Mouse (Mus musculus) embryonic facial prominence, embryonic 12.5 days (tissue): Measurements from ENCODE around the gene Plvap. TPM values are rescaled to one million over a fixed set of nuclear protein-coding genes. Genes with fewer than 3 reads are reported as not detected.
A peak's percentile ranks its signal among the peaks of the same experiment; 100 is the strongest.

ENCODE experiments used
- ATAC-seq: fragments of 200-750 bp; cut with Nextera tagmentation; 2 replicates; pipeline ENCODE4 v1.8.0; 2017; ENCODE audit not compliant: insufficient number of reproducible peaks, insufficient read depth, low FRiP score, low TSS enrichment
- H3K27ac ChIP-seq: fragments of 300-500 bp; sonication (generic); 2 replicates; pipeline ENCODE4 v1.5.1; 2016; ENCODE audit warnings: mild to moderate bottlenecking
- H3K27me3 ChIP-seq: fragments of 300-500 bp; sonication (generic); 2 replicates; pipeline ENCODE4 v1.6.1; 2016; ENCODE audit warnings: mild to moderate bottlenecking, moderate library complexity
- H3K36me3 ChIP-seq: fragments of 300-500 bp; sonication (generic); 2 replicates; pipeline ENCODE4 v1.6.1; 2016; ENCODE audit warnings: mild to moderate bottlenecking
- H3K4me1 ChIP-seq: fragments of 300-500 bp; sonication (generic); 2 replicates; pipeline ENCODE4 v1.6.1; 2016
- H3K4me2 ChIP-seq: fragments of 300-500 bp; sonication (generic); replicated peaks from 2 replicates; pipeline ENCODE4 v1.6.1; 2016; ENCODE audit warnings: mild to moderate bottlenecking, moderate library complexity
- H3K4me3 ChIP-seq: fragments of 300-500 bp; sonication (generic); 2 replicates; pipeline ENCODE4 v1.5.1; 2016; ENCODE audit warnings: mild to moderate bottlenecking
- H3K9ac ChIP-seq: fragments of 300-500 bp; sonication (generic); 2 replicates; pipeline ENCODE4 v1.6.1; 2016; ENCODE audit warnings: mild to moderate bottlenecking, moderate library complexity
- H3K9me3 ChIP-seq: fragments of 300-500 bp; sonication (generic); 2 replicates; pipeline ENCODE4 v1.6.1; 2016; ENCODE audit warnings: mild to moderate bottlenecking, moderate library complexity
- WGBS: fragments of 180-500 bp; shearing (Covaris S2); methylation state at CpG from one replicate; pipeline ENCODE4 v1.1.7; 2016; 5-methylcytosine and 5-hydroxymethylcytosine counted together
- polyA plus RNA-seq: library from polyadenylated mRNA; unstranded; fragments of >200 nt; fragmentation: Nextera tagmentation; extraction: Ambion mirVana; gene quantifications from 2 replicates; pipeline ENCODE4 v1.2.1, GENCODE M21; 2016

Gene Plvap
- polyA plus RNA-seq, 1 experiment from 2014 or later = 62.2 TPM

DNA sequence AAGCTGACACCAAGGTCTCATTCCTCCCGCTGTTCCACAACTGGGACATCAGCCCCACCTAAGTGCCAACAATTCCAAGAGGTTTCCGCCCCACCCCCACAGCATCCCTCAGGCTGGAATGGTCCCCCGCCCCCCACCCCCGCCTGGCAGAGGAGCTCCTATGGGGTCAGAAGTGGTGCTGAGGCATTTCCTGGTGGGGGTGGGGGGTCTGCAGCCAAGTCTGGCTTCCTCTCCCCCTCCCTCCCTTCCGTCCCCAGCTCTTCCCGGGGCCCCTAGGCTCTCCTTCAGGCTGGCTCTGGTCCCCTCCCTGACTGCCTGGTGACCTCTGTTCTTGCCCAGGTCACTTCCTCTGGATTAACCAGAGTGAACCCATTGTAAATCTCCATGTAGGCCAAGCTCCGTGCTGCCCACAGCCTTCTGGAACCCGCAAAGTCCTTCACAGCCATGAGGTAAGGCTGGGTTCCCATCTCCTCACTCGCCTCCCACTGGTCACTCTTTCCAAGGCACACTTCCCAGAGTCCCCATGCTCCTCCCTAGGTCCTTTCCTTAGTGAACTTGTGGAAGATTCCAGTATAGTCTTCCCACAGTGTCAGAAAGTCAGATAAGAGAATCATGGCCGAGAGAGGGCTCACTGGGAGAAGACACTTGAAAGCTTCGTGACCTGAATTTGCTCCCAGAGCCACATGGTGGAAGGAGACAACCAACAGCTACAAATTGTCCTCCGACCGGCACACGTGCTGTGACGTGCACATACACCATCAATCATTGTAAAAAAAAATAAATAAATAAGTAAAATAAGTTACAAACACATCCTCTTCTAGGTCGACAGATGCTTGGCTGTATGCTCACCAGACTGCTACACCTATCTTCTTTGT lies 12.5 kb downstream of the Plvap start:
- Histone ChIP-seq H3K27ac (no peak overlapping the region), H3K9ac (no peak overlapping the region), H3K36me3 (peaks cover 2% of the 10 kb centered on the region; the same call in 1 of the 2 replicates), H3K4me2 (peak overlapping the region; percentile 27; the same call in 1 of the 2 replicates), H3K9me3 (no peaks in the 10 kb centered on the region), H3K4me1 (peaks cover 26% of the 10 kb centered on the region), H3K27me3 (no peaks in the 10 kb centered on the region), H3K4me3 (no peak overlapping the region)
- ATAC-seq = no peak
- 30% methylated on average over 16 of the region's 16 CpGs for WGBS

DNA sequence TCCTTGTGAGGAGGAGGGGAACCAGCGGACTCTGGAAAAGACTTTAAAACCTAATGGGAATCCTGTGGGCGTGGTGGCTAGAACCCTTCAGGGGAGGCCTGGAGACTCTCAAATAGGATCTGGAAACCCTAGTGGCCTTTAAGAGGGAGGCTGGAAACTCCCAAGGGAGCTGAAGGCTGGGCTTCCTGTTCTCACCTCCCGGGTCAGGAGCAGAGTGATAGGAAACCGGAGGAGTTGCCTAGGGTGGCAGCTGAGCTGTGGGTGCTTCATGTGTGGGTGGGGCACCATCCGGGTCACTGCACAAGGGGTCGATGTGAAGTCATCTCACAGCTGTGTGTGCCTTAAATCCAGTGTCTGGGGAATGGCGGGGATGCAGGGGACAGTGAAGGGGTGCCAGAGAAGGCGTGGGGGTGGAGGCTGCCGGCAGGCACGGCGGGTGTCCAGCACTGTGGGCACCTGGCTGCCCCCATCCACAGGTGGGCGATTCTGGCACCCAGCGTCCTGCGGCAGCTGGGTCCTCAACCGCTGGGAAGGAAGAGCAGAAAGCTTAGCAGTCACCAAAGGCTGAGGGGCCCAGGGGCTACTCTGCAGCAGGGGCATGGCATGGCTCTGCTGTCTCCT lies 13.6 kb downstream of the Plvap start:
- Histone ChIP-seq H3K9me3 (no peaks in the 10 kb centered on the region), H3K27ac (0 out of 2 replicates have a peak overlapping the region, but pooled peaks have one; percentile 32), H3K4me2 (peak overlapping the region; percentile 7; the same call in 1 of the 2 replicates), H3K4me3 (no peak overlapping the region), H3K27me3 (no peaks in the 10 kb centered on the region), H3K36me3 (peaks cover 7% of the 10 kb centered on the region; the same call in 1 of the 2 replicates), H3K4me1 (peaks cover 26% of the 10 kb centered on the region), H3K9ac (no peak overlapping the region)
- WGBS = 22% methylated on average over 15 of the region's 15 CpGs
- no peak for ATAC-seq

DNA sequence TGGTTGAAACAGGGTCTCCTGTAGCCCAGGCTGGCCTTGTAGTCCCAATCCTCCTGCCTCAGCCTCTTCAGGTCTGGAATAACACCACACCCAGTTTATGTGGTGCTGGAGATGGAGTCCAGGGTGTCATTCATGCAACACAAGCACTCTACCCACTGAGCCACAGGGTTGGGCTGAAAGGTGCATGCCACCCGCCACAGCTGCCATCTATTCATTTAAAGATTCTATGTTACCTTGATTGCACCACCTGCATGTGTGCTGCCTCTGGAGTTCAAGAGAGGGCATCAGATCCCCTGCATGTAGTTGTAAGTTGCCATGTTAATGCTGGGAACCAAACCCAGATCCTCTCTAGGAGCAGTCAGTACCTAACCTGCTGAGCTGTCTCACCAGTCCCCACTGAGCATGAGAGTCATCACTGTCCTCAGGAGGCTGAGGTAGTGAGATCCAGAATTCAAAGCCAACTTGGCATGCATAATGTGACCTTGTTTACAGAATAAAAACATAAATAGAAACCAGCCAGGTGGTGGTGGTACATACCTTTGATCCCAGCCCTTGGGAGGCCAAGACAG lies 14.4 kb downstream of the Plvap start:
- Histone ChIP-seq H3K27me3 (no peaks in the 10 kb centered on the region), H3K27ac (no peak overlapping the region), H3K36me3 (peaks cover 15% of the 10 kb centered on the region), H3K9me3 (no peaks in the 10 kb centered on the region), H3K4me1 (peaks cover 26% of the 10 kb centered on the region), H3K4me3 (no peak overlapping the region), H3K9ac (no peak overlapping the region), H3K4me2 (no peak overlapping the region)
- ATAC-seq = no peak
- 82% methylated on average over 1 of the region's 1 CpGs for WGBS

DNA sequence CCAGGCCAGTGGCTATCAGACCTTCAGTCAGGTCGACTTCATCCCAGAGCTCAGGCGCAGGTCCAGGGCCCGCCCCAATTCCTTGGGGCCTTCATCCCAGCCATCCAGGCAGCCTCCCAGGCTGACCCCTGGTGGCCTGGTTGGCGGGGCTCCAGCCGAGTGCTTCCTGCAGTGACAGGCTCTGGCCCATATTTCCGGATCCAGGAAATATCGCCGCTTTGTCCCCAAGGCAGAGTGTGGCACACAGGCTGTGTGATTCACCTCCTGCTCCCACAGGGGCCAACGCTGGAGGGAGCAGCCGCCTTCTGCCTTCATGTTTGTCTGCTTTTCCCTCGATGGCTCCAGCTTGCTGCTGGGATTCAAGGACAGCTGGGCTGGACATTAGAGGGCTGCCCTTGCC lies 15.1 kb downstream of the Plvap start:
- H3K4me3 ChIP-seq = no peak overlapping the region
- no peaks in the 10 kb centered on the region for H3K27me3 ChIP-seq
- 0 out of 2 replicates have a peak overlapping the region, but pooled peaks have one; percentile 23 for H3K27ac ChIP-seq
- ATAC-seq = no peak
- H3K9ac ChIP-seq = peak overlapping the region; percentile 4; the same call in 1 of the 2 replicates
- WGBS = 19% methylated on average over 11 of the region's 11 CpGs
- H3K9me3 ChIP-seq = no peaks in the 10 kb centered on the region
- H3K36me3 ChIP-seq = peaks cover 20% of the 10 kb centered on the region
- H3K4me2 ChIP-seq = no peak overlapping the region
- peaks cover 26% of the 10 kb centered on the region for H3K4me1 ChIP-seq

DNA sequence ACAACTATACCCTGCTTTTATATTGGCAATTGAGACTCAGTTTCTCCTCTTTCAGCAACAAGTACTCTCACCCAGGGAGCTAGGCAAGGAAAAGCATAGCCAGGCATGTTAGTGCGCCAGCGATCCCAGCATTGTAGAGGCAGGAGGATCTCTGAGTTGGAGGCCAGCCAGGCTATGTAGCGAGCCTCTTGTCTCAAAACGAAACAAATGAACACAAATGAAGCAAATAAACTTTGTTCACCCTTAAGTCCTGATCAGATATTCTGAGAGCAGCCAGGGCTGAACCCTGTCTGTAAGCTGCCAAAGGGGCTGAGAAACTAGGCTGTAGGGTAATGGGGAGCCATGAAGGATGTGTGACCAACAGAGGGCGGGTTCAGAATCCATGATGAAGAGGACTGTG lies 15.7 kb downstream of the Plvap start:
- no peaks in the 10 kb centered on the region for H3K9me3 ChIP-seq
- no peak overlapping the region for H3K27ac ChIP-seq
- 91% methylated on average over 5 of the region's 5 CpGs for WGBS
- no peak overlapping the region for H3K4me2 ChIP-seq
- H3K9ac ChIP-seq = no peak overlapping the region
- peaks cover 25% of the 10 kb centered on the region for H3K36me3 ChIP-seq
- no peak overlapping the region for H3K4me3 ChIP-seq
- H3K4me1 ChIP-seq = peaks cover 26% of the 10 kb centered on the region
- no peak for ATAC-seq
- no peaks in the 10 kb centered on the region for H3K27me3 ChIP-seq

DNA sequence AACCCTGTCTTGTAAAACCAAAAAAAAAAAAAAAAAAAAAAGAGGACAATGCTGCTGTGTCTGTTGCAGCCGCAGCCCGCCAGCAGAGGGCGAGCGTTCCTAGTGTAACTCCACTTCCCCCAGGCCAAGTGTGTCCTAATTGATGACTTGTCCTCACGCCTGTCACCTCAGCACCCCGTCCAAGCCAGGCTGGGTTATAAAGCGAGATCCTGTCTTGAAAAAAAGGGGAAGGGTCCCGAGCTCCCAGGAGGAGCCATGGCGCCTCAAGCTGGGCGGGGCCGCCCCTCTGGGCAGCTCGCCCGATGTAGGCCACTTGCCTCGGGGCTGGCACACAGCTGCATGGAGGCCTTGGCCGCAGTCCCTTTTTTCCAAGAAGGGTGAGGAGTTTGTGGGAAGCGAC lies 16.5 kb downstream of the Plvap start:
- Histone ChIP-seq H3K9me3 (no peaks in the 10 kb centered on the region), H3K4me3 (no peak overlapping the region), H3K36me3 (peaks cover 33% of the 10 kb centered on the region), H3K4me1 (peaks cover 26% of the 10 kb centered on the region), H3K27ac (no peak overlapping the region), H3K9ac (no peak overlapping the region), H3K4me2 (no peak overlapping the region), H3K27me3 (no peaks in the 10 kb centered on the region)
- 0 out of 2 replicates have a peak, but pooled peaks have one; percentile 47 for ATAC-seq
- 26% methylated on average over 16 of the region's 16 CpGs for WGBS

DNA sequence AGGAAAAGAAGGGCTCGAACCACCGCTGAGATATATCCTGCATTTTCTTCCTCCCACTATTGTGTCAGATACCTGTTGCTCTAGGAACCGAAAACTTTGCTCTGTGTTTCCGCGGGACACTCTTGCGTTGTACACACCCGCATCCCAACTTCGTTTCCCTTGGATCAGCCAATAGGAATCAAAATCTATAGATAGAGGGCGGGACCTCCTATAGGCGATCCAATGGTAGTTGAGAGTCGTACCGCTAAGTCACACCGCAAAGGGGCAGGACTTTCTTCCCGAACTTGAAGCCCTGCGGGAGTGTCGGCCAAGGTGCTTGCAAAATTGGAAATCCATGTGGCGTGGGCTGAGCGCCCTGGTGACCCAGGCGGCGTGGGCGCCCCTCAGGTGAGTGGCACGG lies 23.1 kb downstream of the Plvap start:
- H3K4me2 ChIP-seq = peak overlapping the region; percentile 99
- H3K4me1 ChIP-seq = peaks cover 25% of the 10 kb centered on the region
- peak overlapping the region; percentile 79 for H3K9ac ChIP-seq
- WGBS = under 1% methylated on average over 22 of the region's 22 CpGs
- no peaks in the 10 kb centered on the region for H3K27me3 ChIP-seq
- ATAC-seq = peak; percentile 83
- H3K36me3 ChIP-seq = peaks cover 34% of the 10 kb centered on the region
- H3K27ac ChIP-seq = peak overlapping the region; percentile 94
- H3K9me3 ChIP-seq = no peaks in the 10 kb centered on the region
- peak overlapping the region; percentile 84 for H3K4me3 ChIP-seq

DNA sequence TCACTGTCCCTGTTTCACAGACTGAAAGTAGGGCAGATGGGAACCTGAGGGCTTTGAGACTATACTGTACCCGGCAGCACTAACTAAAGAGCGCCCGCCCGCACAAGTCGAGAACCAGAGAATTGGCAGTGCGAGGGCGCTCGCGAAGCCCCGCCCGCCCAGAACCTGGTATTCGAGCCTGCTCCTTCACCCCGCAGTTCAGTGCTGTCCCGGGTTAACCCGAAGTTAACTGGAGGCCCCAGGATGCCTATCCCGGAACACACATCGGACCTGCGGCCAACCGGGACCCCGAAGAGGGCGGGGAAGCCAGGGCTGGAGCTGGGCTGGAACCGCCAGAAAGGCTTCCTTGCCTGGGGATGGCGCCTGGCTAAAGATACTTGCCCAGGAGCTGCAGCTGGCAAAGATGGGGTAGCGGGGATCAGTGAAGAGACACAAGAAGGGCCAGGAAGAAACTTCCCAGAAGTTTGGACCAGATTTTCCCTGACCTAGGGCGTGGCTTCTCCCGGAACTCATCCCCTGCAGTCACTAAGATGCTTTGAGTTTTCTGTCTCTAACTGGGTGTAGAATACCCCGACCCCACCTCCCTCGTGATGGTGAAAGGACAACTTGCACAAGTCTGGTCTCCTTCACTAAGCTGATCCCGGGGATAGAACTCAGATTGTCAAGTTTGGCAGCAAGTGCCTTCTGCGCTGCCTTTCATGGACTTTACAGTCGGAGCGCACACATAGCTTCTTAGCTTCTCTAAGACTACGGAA lies 23.7 kb downstream of the Plvap start, which contains the start of gene Gtpbp3:
Gene Gtpbp3 (plus strand): TSS at position 413 of the 755 bp plus-strand sequence.
- no peaks in the 10 kb centered on the region for H3K27me3 ChIP-seq
- H3K4me3 ChIP-seq = peak within 1 kb of the TSS; percentile 84
- H3K9me3 ChIP-seq = no peaks in the 10 kb centered on the region
- H3K36me3 ChIP-seq = peaks cover 38% of the 10 kb centered on the region
- peak within 1 kb of the TSS; percentile 99 for H3K4me2 ChIP-seq
- peak within 1 kb of the TSS; percentile 79 for H3K9ac ChIP-seq
- WGBS = under 1% methylated on average over 33 of the region's 33 CpGs
- H3K4me1 ChIP-seq = peaks cover 25% of the 10 kb centered on the region
- peak; percentile 16; the same call in 1 of the 2 replicates for ATAC-seq
- H3K27ac ChIP-seq = peak within 1 kb of the TSS; percentile 94

DNA sequence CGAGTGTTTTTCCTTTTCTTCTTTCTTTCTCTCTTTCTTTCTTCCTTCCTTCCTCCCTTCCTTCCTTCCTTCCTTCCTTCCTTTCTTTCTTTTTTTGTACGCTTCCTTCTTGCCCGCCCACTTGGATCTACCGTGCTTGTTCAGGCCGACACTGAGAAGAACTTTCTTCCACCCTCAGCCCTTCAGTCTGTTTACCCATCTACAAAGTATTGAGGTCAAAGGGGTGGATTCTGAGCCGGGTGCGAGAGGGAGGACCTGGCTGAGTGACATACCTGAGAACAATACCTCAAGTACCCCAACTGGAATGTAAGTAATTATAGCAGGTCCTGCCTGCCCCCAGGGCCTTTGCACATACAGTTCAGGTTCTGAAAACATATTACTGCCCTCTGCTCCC lies 25.4 kb downstream of the Plvap start:
- 0 out of 2 replicates have a peak overlapping the region, but pooled peaks have one; percentile 26 for H3K27ac ChIP-seq
- H3K36me3 ChIP-seq = peaks cover 38% of the 10 kb centered on the region
- WGBS = 17% methylated on average over 7 of the region's 7 CpGs
- peak overlapping the region; percentile 74 for H3K4me3 ChIP-seq
- no peaks in the 10 kb centered on the region for H3K27me3 ChIP-seq
- peaks cover 25% of the 10 kb centered on the region for H3K4me1 ChIP-seq
- peak overlapping the region; percentile 84 for H3K4me2 ChIP-seq
- H3K9ac ChIP-seq = no peak overlapping the region
- no peak for ATAC-seq
- H3K9me3 ChIP-seq = no peaks in the 10 kb centered on the region

DNA sequence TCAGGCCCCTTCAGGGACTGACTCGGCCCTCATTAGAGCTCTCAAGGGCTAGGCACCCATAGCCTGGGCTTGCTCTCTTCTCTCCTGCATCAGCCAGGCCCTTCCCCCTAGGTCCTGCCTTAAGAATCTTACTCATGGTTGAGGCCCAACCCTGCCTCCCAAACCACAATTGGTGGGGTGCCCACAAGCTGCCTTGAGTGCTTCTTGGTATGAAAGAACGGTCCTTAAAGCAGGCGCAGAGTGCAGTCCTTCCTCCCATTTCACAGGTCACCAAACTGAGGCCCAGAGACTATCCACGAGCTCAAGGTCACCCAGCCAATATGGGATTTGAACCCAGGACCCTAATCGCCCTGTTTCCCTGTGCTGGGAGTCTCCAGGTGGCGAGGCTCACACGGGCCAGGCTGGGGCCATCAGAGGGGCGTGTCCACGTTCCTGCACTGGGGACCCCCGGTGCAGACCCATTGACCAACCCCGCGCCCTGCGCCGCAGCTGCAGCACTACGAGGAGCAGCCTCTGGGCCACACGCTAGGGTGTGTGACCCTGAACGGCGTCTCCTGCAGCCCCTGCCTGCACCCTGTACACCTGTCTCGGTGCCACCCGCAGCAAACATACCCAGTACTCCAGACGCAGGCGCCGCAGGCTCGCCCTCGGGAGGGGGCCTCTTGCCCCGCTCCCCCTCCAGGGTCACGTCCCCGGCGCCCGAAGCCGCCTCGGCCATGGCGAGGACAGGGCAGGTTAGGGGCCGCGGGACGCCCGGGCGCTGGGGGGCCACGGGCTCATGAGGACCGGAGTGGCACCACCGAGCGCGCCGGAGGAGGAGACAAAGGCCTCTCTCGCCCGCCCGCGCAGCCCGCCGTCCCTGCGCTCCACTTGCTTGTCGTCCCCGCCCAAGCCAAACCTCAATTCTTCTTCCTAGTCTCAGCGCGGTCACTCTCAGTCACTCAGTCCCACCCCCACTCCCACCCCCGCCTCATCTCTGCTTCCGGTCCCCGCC lies 26.1 kb downstream of the Plvap start, which contains the start of gene Ano8:
Gene Ano8 (minus strand): TSS at position 822 of the 994 bp plus-strand sequence.
- peak within 1 kb of the TSS; percentile 74 for H3K4me3 ChIP-seq
- H3K9me3 ChIP-seq = no peaks in the 10 kb centered on the region
- WGBS = 5% methylated on average over 57 of the region's 58 CpGs
- peak within 1 kb of the TSS; percentile 74 for H3K27ac ChIP-seq
- peak within 1 kb of the TSS; percentile 84 for H3K4me2 ChIP-seq
- H3K9ac ChIP-seq = peak within 1 kb of the TSS; percentile 90
- H3K27me3 ChIP-seq = no peaks in the 10 kb centered on the region
- peak; percentile 38 for ATAC-seq
- peaks cover 25% of the 10 kb centered on the region for H3K4me1 ChIP-seq
- H3K36me3 ChIP-seq = peaks cover 38% of the 10 kb centered on the region
